Mouse (Mus musculus): ENCODE data around the gene Gm21921. TPM values are rescaled to one million over a fixed set of nuclear protein-coding genes. Genes with fewer than 3 reads are reported as not detected.
"Not testable (repeated sequence)": the region's sequence is repeated elsewhere in the genome, so short reads cannot be mapped to it uniquely, and the experiment has no call there.

Gene Gm21921
- not detected in 2 replicates for polyA plus RNA-seq (2012; ENCODE audit: insufficient read depth, insufficient read length, low replicate concordance, missing spikeins)

DNA sequence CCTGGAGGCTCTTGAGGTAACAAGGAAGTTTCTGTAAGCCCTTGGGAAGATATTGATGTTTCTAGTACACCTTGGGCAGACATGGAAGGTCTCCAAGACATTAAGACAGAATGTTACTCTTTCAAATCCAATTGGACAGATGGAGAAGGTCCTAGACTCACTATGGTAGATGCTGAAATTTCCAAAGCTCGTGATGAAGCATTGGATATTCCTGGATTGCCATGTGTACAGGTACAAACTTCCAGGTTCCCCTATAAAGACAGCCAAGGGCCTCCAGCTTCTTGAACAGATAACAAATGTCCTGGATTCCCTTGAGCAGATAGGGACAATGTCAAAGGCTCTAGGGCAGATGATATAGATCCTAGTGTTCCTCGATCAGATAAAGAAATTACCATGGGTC is at the start of gene Gm21921:
Gm21921 (minus strand) TSS at position 101 of the 400 bp plus-strand sequence.
- WGBS: no CpG with 5 or more reads among the region's 2 CpGs
- H3K4me3 ChIP-seq (ENCODE audit: insufficient read depth, low read depth, low read length); H3K4me1 ChIP-seq (ENCODE audit: control insufficient read depth, insufficient read depth, low read length); H3K27ac ChIP-seq (ENCODE audit: insufficient read depth, low read depth, low read length): not testable (repeated sequence)
